Mouse (Mus musculus) cerebellum, adult 2 months (tissue): ENCODE data around the gene Epgn.

Experiments
- CTCF ChIP-seq: fragments of 200-500 bp; IDR thresholded peaks from 2 replicates; pipeline ENCODE4 v1.5.1; 2011; ENCODE audit warnings: low read depth, mild to moderate bottlenecking, control low read depth, low read length, moderate library complexity, borderline replicate concordance; ENCODE audit not compliant: insufficient read depth
- POLR2A ChIP-seq: fragments of 200-500 bp; IDR thresholded peaks from 2 replicates; pipeline ENCODE4 v1.6.1; 2011; ENCODE audit warnings: low read length, control low read depth, borderline replicate concordance; ENCODE audit not compliant: insufficient read depth

- TF ChIP-seq CTCF (no peak), POLR2A (no peak)
Measured at GRCm38 (mm10) chr5:91037756-91038155, 10.5 kb downstream of the Epgn start.
